Mouse (Mus musculus): ENCODE results near the gene Ppp1r15b.

GRCm38 (mm10) chr1:133135808-133136207 lies 4.9 kb downstream of the Ppp1r15b start:
- TF ChIP-seq POLR2A (IDR thresholded peaks at IDR 0.05; ENCODE audit: borderline replicate concordance, insufficient read depth, low read length) (no peak), CTCF (IDR thresholded peaks at IDR 0.05; ENCODE audit: borderline replicate concordance, insufficient read depth, low read depth, low read length) (no peak)

Data from cerebellum, adult 2 months (tissue).